Mouse (Mus musculus): ENCODE measurements around the gene Glod4.

DNA sequence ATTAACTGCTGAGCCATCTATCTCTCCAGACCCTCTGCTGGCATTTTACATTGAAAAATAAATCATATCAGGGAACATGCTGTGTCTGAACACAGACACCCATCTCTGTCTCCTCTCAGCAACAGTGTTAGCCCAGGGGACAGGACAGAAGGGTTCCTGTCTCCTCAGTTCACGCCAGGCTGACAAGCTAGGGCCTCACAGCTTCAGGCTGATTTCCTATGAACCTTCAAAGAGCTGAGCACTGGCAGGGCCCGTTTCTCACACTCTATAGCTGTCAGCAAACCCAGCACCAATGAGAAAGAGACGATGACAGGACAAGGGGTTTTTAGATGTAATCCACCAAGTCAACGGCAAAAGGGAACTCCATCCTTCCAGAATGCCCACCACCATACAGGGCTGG, 48.4 kb upstream of the Glod4 start:
- TF ChIP-seq CTCF (IDR thresholded peaks at IDR 0.05; ENCODE audit: low read depth, low read length) (no peak), POLR2A (IDR thresholded peaks at IDR 0.05; ENCODE audit: insufficient read depth, low read length) (no peak), EP300 (IDR thresholded peaks at IDR 0.05; ENCODE audit: insufficient read depth, low read depth, low read length) (no peak)
